Mouse (Mus musculus) limb, embryonic 11.5 days (tissue): ENCODE data around the gene Tmem259. TPM values are rescaled to one million over a fixed set of nuclear protein-coding genes. Genes with fewer than 3 reads are reported as not detected.

Experiments used
- ATAC-seq: fragments of 200-750 bp; cut with Nextera tagmentation; 2 replicates; pipeline ENCODE4 v1.8.0; 2017; ENCODE audit warnings: low read depth; ENCODE audit not compliant: insufficient number of reproducible peaks, low FRiP score, low TSS enrichment
- DNase-seq: peaks from one replicate; pipeline ENCODE4 v3.0.0-alpha.2; 2015; ENCODE audit warnings: low spot score
- H3K27ac ChIP-seq: fragments of 300-500 bp; sonication (generic); replicated peaks from 2 replicates; pipeline ENCODE4 v1.5.1; 2014; ENCODE audit warnings: low read depth, mild to moderate bottlenecking, low read length
- H3K27me3 ChIP-seq: fragments of 300-500 bp; sonication (generic); 2 replicates; pipeline ENCODE4 v1.6.1; 2014; ENCODE audit warnings: mild to moderate bottlenecking, low read length, mixed read lengths; ENCODE audit not compliant: control insufficient read depth, insufficient read depth
- H3K36me3 ChIP-seq: fragments of 300-500 bp; sonication (generic); 2 replicates; pipeline ENCODE4 v1.6.1; 2014; ENCODE audit warnings: mild to moderate bottlenecking, low read length, moderate library complexity, mixed read lengths; ENCODE audit not compliant: control insufficient read depth, insufficient read depth
- H3K4me1 ChIP-seq: fragments of 300-500 bp; sonication (generic); 2 replicates; pipeline ENCODE4 v1.6.1; 2014; ENCODE audit warnings: low read length, mixed read lengths; ENCODE audit not compliant: control insufficient read depth, insufficient read depth
- H3K4me2 ChIP-seq: fragments of 300-500 bp; sonication (generic); 2 replicates; pipeline ENCODE4 v1.6.1; 2014; ENCODE audit warnings: low read depth, mild to moderate bottlenecking, moderate library complexity; ENCODE audit not compliant: severe bottlenecking
- H3K4me3 ChIP-seq: fragments of 300-500 bp; sonication (generic); 2 replicates; pipeline ENCODE4 v1.5.1; 2014; ENCODE audit warnings: low read depth, low read length
- H3K9ac ChIP-seq: fragments of 300-500 bp; sonication (generic); 2 replicates; pipeline ENCODE4 v1.6.1; 2014; ENCODE audit warnings: mild to moderate bottlenecking, low read length
- H3K9me3 ChIP-seq: fragments of 300-500 bp; sonication (generic); 2 replicates; pipeline ENCODE4 v1.6.1; 2016; ENCODE audit warnings: low read length; ENCODE audit not compliant: control insufficient read depth
- WGBS: fragments of 180-500 bp; shearing (Covaris S2); extraction: QIAGEN DNeasy Blood & Tissue Kit; methylation state at CpG from one replicate; pipeline ENCODE4 v1.1.7; 2014; 5-methylcytosine and 5-hydroxymethylcytosine counted together
- polyA plus RNA-seq: library from polyadenylated mRNA; unstranded; fragments of >200 nt; fragmentation: Nextera tagmentation; extraction: Ambion mirVana; gene quantifications from 2 replicates; pipeline ENCODE4 v1.2.1, GENCODE M21; 2014

Gene Tmem259
- polyA plus RNA-seq, 1 experiment from 2014 or later: 15.9 TPM

DNA sequence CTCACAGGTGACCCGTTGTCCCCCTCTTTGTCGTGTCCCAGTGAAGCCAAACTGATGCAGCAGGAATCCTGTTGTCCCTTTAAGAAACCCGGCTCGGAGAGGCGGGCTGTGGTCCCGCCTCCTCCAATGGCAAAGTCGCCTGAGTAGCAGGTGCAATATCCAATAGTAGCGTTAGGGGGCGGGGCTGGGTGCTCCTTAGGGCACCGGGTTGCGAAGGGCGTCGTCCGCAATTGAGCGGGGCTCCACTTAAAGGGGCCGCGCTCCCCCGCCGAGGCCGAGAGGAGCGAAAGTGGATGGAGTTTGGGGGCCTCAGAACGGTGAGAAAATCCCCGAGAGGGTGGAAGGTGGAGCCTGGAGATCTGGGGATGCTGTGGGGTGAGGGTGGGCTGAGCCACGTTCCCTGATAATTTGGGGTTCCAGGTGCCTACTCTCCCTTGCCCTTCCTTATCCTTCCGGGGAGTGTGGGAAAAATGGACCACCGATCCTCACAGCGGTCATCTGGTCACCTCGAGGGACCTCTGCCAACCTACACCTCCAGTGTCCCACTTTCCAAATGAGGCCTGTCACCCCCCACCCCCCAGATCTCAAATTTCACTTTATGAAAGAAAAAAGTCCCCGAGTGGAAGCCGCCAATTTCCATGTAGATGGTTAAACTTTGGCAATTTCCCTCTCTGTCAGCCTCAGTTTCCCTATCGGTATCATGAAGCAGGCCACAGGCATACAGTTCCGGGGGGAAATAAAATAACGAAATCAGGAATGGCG is 12.3 kb upstream of the Tmem259 start, which contains the start of gene Abca7:
TSS of gene Abca7 (plus strand) at position 223 of the 762 bp plus-strand sequence.
- WGBS: under 1% methylated on average over 34 of the region's 34 CpGs
- ATAC-seq (peak; percentile 79), DNase-seq (peak; percentile 97)
- H3K4me1 ChIP-seq: peaks cover 6% of the 10 kb centered on the region
- H3K27me3 ChIP-seq: peaks cover 6% of the 10 kb centered on the region; the same call in 1 of the 2 replicates
- no peaks in the 10 kb centered on the region for H3K9me3 ChIP-seq
- no peak within 1 kb of the TSS; the same call in 1 of the 2 replicates for H3K9ac ChIP-seq
- peaks cover 25% of the 10 kb centered on the region; the same call in 1 of the 2 replicates for H3K36me3 ChIP-seq
- no peak within 1 kb of the TSS; the same call in 1 of the 2 replicates for H3K27ac ChIP-seq
- H3K4me2 ChIP-seq: peak within 1 kb of the TSS; percentile 65
- peak within 1 kb of the TSS; percentile 32 for H3K4me3 ChIP-seq

DNA sequence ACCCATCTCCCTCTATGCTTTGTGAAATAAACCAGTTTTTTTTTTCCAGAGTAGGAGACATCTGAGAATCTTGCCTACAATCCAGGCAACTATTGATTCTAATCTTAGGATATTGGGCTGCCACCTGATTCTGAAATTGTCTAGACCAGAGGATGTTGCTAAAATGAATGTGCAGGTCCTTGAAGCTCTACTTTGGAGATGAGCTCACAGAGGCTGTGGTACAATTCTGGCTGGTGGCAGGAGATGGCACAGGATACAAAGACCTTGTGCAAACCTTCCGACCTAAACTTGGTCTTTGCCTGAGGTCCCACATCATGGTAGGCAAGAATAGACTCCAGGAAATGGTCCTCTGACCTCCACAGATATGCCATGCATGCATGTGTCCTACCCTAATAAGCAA is 11.5 kb upstream of the Tmem259 start:
- no peak for DNase-seq
- Histone ChIP-seq H3K4me2 (no peak overlapping the region), H3K9me3 (no peaks in the 10 kb centered on the region; the same call in 1 of the 2 replicates), H3K36me3 (peaks cover 30% of the 10 kb centered on the region; the same call in 1 of the 2 replicates), H3K27me3 (peaks cover 6% of the 10 kb centered on the region; the same call in 1 of the 2 replicates), H3K4me3 (no peak overlapping the region), H3K27ac (no peak overlapping the region), H3K4me1 (peaks cover 6% of the 10 kb centered on the region), H3K9ac (no peak overlapping the region)
- 93% methylated on average over 1 of the region's 1 CpGs for WGBS
- ATAC-seq: no peak

DNA sequence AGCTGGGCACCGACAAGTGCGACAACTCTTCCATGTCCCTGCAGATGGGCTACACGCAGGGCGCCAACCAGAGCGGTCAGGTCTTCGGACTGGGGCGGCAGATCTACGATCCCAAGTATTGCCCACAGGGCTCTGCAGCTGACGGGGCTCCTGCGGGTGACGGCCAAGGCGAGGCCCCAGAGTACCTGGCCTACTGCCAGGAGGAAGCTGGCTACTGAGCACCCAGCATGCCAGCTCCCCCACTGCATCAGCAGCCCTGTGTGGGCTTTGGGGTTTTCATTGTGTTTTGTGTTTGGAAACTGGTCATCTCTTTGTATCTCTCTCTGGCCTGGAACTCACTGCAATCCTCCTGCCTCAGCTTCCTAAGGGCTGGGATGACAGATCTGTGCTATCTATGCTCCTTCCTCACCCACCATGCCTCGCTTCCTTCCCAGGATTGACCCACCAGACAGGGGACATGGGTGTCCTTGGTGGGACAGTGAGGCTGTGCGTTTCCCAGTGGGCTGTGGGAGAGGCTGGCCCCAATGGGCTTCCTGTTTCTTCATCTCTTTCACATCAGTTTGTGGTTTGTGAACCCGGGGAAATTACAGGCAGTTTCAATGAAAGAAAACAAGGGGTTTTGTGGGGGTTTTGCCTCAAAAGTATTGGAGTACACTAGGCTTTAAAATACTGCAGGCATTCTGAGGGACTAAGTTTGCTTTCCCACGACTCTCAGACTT is 10.4 kb upstream of the Tmem259 start:
- H3K27me3 ChIP-seq: peaks cover 6% of the 10 kb centered on the region; the same call in 1 of the 2 replicates
- no peaks in the 10 kb centered on the region; the same call in 1 of the 2 replicates for H3K9me3 ChIP-seq
- 92% methylated on average over 16 of the region's 16 CpGs for WGBS
- DNase-seq: no peak
- H3K4me1 ChIP-seq: peaks cover 13% of the 10 kb centered on the region
- H3K9ac ChIP-seq: no peak overlapping the region
- ATAC-seq: no peak
- H3K27ac ChIP-seq: no peak overlapping the region
- H3K4me3 ChIP-seq: no peak overlapping the region
- no peak overlapping the region for H3K4me2 ChIP-seq
- peaks cover 30% of the 10 kb centered on the region; the same call in 1 of the 2 replicates for H3K36me3 ChIP-seq

DNA sequence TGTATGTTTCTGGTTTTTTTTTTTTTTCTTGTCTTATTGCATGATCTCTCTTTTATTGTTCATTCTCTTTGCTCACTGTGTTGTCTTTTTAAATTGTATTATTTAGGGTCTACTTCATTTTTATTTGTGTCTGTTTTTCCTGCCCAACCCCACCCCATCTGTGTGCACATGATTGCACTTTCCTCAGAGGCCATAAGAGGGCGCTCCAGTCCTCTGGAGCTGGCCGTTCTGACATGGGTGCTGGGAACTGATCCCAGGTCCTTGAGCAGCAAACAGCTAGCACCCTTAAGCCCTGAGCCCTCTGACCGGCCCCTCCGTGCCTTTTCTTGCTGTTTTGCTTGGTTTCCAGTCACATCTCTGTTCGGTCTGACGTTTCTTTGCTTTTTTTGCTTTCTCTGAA is 7.4 kb upstream of the Tmem259 start:
- Histone ChIP-seq H3K36me3 (peaks cover 30% of the 10 kb centered on the region; the same call in 1 of the 2 replicates), H3K27me3 (no peaks in the 10 kb centered on the region), H3K27ac (no peak overlapping the region), H3K9ac (no peak overlapping the region), H3K4me2 (no peak overlapping the region), H3K4me1 (peaks cover 29% of the 10 kb centered on the region), H3K9me3 (no peaks in the 10 kb centered on the region; the same call in 1 of the 2 replicates), H3K4me3 (no peak overlapping the region)
- ATAC-seq (no peak), DNase-seq (no peak)
- WGBS: 83% methylated on average over 6 of the region's 6 CpGs

DNA sequence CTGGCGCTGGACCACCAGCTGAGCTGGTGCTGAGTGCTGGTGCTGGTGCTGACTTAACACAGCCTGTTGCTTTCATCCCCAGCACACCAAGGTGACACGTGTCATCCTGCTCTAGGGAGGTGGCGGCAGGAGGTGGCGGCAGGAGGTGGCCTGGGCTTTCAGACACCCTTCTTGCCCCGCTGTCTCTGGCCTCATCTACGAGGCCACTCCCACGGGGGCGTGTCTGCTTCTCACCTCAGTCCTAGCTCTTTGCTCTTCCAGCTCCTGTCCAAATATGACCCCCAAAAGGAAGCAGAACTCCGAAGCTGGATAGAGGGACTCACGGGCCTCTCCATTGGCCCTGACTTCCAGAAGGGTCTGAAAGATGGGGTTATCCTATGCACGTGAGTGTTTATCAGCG is 7.0 kb upstream of the Tmem259 start:
- H3K36me3 ChIP-seq: peaks cover 30% of the 10 kb centered on the region; the same call in 1 of the 2 replicates
- H3K4me1 ChIP-seq: peaks cover 32% of the 10 kb centered on the region
- no peaks in the 10 kb centered on the region; the same call in 1 of the 2 replicates for H3K9me3 ChIP-seq
- no peak overlapping the region for H3K9ac ChIP-seq
- H3K27me3 ChIP-seq: no peaks in the 10 kb centered on the region
- DNase-seq (no peak), ATAC-seq (no peak)
- no peak overlapping the region for H3K4me3 ChIP-seq
- H3K4me2 ChIP-seq: no peak overlapping the region; the same call in 1 of the 2 replicates
- 67% methylated on average over 12 of the region's 12 CpGs for WGBS
- no peak overlapping the region for H3K27ac ChIP-seq

DNA sequence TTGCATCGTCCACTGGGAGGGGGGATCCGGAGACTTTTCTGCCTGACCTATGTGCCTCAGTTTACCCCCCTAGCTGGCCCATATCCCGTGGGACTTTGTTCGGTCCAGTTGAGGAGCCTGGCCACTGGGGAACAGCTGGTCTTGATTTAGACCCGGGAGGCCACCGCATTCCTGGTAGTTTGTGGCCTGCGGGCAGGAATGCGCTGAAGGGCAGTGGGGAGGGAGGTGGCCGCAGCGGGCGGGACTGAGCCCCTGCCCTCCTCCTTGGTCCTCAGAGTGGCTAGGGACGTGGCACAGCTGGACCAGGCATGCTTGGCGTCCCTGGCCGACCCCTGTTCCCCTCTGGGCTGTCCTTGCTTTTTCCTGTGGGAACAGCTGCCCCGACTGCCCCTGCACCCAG is 5.7 kb upstream of the Tmem259 start:
- 2% methylated on average over 15 of the region's 15 CpGs for WGBS
- peak; percentile 81 for DNase-seq
- H3K4me1 ChIP-seq: peaks cover 38% of the 10 kb centered on the region

DNA sequence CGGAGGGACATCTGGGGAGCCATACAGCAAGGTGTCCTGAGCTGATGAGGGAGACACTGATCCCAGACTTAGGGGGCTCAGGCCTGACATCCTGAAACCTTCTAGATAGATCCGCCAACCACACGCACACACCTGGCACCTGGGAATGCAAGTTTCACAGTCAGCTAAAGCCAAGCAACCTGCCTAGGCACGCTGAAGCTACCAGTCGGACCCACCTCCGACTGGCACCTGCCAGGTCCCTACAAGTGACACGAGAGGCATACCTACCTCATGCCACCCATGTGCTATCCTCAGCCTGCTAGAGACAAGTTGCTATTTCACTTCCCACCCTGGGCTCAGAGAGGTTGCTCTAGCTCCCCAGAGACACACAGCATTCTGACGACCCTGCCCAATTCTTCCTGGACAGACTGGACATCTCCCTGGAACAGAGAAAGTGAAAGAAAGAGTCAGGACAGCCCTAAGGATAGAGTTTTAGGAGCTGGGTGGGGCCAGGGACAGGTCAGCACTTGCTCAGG is 5.2 kb upstream of the Tmem259 start:
- peak overlapping the region; percentile 62 for H3K4me3 ChIP-seq

More for the DNA sequence above, 5.7 kb upstream of the Tmem259 start:
- peak overlapping the region; percentile 54 for H3K4me2 ChIP-seq
- H3K9ac ChIP-seq: peak overlapping the region; percentile 24
- H3K9me3 ChIP-seq: no peaks in the 10 kb centered on the region; the same call in 1 of the 2 replicates
- 0 out of 2 replicates have a peak, but pooled peaks have one; percentile 23 for ATAC-seq
- peak overlapping the region; percentile 38 for H3K27ac ChIP-seq
- H3K36me3 ChIP-seq: peaks cover 28% of the 10 kb centered on the region; the same call in 1 of the 2 replicates
- no peaks in the 10 kb centered on the region for H3K27me3 ChIP-seq
- peak overlapping the region; percentile 62 for H3K4me3 ChIP-seq

More for the DNA sequence above, 5.2 kb upstream of the Tmem259 start:
- no peaks in the 10 kb centered on the region; the same call in 1 of the 2 replicates for H3K9me3 ChIP-seq
- peak overlapping the region; percentile 38; the same call in 1 of the 2 replicates for H3K9ac ChIP-seq
- H3K27me3 ChIP-seq: no peaks in the 10 kb centered on the region
- DNase-seq (peak; percentile 43), ATAC-seq (no peak)
- no peak overlapping the region; the same call in 1 of the 2 replicates for H3K27ac ChIP-seq
- peaks cover 24% of the 10 kb centered on the region; the same call in 1 of the 2 replicates for H3K36me3 ChIP-seq
- peak overlapping the region; percentile 54 for H3K4me2 ChIP-seq
- H3K4me1 ChIP-seq: peaks cover 38% of the 10 kb centered on the region
- WGBS: 26% methylated on average over 8 of the region's 8 CpGs
